Mouse (Mus musculus): ENCODE data around the gene Pomgnt2.

DNA sequence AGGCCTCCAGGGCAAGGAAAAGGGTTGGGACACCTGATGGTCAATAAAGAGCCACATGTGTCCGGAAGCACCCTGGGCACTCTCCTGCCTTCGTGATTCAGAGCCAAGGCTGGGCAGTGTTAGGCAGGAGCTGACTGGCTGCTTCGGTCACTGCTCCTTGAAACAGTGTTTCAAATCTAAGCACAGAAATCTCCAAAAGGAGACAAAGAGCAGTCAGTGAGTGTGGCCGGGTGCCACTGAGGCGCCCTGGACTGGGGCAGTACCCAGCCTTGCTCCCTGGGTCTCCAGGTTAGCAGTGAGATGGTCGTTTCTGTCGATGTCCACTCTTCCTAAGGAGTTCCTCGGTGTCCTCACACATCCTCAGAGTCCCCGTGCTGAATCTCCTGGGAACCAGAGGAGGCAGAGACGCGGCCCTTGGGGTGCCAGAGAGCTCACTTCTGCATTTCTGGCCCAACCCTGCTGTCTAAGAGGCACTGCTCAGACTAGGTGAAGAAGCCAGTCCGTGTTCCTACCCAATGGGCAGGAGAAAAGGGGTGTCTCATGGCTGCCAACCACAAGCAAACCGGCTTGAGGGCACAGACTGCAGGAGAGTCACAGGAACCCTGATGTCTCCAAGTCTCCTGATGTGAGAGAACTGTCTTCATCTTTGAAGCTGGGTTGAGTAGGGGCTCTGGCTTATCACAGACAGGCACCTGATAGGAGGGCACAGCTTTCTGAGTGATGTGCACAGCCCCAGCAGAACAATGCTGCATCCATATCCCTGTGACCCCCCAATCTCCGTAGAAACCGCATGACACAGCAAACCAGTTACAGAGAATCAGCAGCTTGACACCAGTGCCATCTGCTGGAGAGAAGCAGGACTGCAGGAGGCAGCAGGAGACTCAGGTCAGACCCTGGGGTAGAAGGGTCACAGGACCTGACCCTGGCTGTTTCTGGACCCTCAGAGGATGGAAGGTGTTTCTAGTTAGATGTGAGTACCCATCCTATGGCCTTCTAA lies 12.1 kb downstream of the Pomgnt2 start:
- TF ChIP-seq EP300 (optimal IDR thresholded peaks at IDR 0.05), result no peak
- TF ChIP-seq CTCF (IDR thresholded peaks at IDR 0.05; ENCODE audit: low read depth), result peak; percentile 100
